Mouse (Mus musculus) urinary bladder, adult 2 months (tissue): ENCODE data around the gene Iqce. TPM values are rescaled to one million over a fixed set of nuclear protein-coding genes. Genes with fewer than 3 reads are reported as not detected.

Experiments
- DNase-seq: peaks from one replicate; pipeline ENCODE4 v3.0.0; 2022; ENCODE audit warnings: low spot score
- polyA plus RNA-seq: library from polyadenylated mRNA; depleted of rRNA; stranded (reverse); fragments of >200 nt; gene quantifications from 2 replicates; pipeline ENCODE4 v1.2.3, GENCODE M21; 2012

The Iqce gene
- polyA plus RNA-seq, 1 experiment = 21.0 TPM

DNA sequence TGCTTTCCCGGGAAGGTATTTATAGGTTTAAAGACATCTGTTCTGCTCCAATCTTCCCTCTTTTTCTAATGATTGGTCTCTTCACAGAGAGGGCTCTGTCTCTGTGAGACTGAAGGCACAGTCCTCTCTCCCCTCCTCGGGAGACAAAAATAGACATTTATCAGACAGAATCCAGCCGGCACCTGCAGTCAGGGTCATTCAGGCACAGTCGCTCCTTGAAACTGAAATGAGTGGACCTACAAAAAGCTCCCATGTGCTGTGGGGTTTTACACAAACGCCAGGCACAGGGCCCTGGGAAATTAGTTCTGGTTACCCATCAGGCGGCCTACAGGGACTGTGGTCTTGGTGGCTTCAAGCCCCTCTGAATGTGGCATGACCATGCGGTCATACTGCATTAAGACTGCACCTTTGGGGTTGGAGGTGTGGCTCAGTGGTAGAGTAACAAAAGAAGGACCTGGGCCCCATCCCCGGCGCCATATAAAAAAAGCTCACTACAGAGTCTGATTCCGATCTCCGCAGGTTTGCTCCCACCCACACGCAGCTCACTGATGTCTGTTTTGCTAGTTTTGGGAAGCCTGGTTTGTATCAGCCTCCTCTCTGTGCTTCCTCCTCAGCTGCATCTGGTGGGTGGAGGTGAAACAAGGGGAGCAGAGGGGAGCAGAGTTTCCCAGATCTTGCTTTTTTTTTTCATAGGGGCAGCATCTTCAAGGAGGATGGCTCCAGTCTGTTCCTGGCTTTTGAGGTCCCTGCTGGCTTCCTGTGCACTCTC is 40.1 kb downstream of the Iqce start:
- no peak for DNase-seq

DNA sequence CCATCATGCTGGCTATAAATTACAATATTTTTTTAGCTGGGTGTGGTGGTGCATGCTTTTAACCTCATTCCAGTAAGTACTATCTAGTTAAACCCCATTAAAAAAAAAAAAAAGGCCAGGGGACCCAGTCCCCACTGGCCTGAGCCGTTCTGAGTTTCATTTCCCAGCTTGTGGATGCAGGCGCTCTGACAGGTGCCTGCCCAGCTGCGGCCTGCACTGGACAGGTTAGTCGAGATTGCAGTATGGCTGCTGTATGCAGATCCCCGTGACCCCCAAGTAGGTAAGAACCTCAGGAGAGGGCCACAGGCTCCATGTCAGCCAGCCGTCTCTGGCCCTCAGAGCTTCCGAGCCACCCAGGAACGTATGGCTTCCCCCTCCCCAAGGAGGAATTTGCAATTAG is 40.8 kb downstream of the Iqce start:
- DNase-seq = no peak

DNA sequence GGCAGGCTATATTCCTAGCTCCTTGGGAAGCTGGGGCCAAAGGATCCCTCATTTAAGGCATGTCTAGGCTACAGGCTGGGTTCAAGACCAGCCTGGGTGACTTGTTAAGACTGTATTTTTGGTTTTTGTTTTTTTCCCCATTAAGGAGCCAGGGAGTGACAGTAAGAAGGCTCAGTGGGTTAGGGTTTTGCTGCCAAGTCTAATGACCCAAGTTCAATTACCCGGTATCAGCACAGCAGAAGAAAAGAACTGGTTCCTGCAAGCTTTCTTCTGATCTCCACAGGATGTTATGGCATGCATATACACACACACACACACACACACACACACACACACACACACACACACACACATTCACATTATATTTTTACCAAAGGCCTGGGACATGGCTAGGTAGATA is 41.8 kb downstream of the Iqce start:
- DNase-seq = no peak

DNA sequence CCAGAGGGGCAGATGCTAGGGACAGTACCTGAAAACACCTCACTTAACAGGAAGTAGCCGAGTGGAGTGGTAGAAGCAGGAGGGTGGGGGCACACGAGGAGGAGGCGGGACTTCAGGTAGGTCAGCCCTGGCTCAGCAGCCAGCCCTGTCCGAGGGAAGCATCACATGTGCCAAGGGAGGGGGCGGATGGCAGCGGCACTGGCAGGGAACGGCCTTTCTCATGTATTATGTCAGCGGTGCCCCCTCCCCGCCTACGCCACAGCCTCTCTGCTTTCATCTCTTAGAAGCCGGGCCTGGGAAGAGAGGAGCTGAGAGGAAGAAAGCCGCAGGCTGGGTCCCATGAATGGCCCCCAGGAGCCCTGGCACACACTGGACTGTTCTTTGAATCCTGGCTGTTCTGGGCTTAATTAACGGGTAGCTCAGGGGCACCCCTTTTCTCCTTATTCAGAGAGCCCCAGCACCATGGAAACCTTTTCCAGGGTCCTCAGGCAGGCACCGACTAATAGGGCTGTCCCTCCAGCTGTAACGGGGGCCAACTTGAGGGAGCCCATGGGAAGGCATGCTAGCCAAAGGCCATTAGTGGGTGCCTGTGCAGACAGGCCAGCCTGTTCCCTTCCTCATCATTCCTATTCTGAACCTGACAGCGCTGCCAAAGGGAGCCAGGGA is 42.4 kb downstream of the Iqce start:
- DNase-seq = no peak

DNA sequence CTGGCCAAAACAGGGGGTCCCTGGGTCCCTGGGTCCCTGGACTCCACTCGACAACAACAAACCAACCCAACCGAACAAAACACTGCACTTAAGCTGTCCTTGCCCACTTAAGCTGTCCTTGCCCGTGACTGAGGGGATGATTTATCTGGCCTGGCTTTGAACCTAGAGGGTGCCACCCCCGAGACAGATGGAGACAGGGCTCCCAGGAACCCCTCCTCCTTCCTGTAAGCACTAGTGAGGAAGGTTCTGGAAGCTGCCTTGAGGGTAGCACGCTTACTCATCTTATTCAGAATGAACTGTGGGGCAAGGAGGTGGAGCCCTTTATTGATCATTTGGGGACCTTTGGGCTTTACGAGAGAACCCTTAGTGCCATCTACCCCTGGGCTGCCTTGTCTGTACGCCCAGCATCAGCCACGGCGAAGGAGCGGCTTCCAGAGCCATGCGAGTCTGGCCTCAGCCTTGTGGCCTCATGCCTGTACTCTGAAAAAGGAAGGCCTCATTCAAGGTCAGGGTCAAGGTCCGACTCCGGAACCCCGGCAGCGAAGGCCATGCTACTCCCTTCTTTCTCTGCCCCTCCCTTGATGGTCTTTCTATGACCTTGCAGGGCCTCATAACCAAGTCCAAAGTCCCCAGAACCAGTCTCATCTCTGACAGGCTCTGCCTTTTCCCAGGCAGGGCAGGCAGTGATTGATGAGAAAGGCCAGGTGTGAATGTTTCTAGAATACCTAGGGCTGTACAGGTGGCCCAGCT is 47.9 kb downstream of the Iqce start:
- no peak for DNase-seq

DNA sequence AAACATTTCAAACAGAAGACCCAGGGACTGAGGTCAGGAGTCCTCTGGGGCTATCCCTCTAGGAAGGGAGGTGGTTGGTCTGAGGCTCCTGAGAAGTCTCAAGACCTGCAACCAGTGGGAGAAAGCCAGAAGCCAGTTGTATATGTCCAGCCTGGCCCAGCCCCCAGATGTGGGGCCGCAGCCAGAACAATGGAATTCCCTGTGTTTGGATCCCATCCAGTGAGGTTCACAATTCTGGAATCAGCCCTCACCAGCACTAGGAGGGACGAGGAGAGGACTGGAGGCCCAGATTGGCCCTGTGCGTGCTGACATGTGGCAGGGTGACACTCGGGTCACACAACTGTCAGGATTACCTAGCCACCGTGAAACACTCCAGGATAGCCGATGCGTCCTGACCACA is 49.6 kb downstream of the Iqce start:
- no peak for DNase-seq

DNA sequence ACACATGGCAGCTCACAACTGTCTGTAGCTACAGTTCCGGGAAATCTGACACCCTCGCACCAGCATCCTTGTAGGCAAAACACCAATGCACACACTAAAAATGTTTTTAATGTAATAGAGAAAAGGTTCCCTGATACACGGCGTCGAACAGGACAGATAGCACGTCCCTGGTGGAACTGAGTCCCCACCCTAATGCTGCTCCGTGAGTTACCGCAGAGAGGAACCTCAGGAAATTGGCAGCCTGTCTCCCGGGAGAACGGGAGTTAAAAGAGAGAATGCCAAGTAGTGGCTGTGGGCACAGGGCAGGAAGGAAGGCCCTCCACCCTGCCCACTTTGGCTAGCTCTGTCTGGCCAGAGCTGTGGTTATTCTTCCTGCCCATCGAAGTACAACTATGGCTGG is 50.9 kb downstream of the Iqce start:
- no peak for DNase-seq

DNA sequence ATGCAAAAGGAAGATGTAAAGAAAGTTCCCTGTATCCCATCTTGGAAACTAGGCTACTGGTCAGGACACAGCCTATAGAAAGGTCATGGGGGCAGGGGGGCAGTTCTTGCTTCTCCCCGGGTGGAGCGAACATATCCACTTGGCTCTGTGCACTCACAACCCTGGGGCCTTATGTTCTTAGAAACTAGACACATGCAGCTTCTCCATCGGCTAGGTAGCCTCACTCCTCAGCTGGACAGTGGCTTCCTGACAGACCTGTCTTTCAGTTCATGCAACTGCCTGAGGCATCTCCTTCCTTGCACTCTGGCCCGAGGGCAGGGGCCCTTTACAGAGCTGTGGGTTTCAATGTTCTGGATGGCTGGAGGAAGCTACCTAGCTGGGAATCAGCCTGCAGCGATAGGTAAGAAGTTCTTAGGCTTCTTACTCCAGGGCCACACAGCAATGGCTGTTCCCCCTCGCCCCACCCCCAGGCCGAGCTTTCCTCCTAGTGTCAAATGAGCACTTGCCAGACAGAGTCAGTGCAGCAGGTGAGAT is 52.2 kb downstream of the Iqce start:
- DNase-seq = no peak

DNA sequence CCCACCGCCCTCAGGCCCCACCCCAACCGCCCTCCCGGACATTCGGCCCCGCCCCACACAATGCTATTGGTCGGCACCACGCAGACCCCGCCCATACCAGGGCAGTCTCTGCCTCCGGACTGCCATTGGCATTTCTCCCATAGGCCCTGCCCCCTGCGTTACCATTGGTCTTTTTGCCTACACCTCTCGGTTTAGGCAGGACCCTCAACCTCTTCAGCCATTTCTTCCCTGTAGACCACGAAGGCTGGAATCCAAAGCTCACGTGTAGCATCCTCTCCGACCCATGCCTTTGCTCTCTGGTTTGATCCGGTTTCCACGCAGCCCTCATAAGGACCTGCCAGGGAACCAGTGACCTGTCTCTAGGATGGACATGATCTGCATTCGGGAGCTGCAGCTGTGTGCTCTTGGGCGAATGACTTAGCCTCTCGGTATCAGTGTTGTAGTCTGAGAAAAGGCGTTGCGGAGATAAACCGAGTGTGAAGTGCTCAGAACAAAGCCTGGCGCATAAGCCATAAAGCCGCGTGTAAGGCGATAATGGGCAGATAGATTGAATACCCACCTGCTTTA is 53.0 kb downstream of the Iqce start:
- no peak for DNase-seq

DNA sequence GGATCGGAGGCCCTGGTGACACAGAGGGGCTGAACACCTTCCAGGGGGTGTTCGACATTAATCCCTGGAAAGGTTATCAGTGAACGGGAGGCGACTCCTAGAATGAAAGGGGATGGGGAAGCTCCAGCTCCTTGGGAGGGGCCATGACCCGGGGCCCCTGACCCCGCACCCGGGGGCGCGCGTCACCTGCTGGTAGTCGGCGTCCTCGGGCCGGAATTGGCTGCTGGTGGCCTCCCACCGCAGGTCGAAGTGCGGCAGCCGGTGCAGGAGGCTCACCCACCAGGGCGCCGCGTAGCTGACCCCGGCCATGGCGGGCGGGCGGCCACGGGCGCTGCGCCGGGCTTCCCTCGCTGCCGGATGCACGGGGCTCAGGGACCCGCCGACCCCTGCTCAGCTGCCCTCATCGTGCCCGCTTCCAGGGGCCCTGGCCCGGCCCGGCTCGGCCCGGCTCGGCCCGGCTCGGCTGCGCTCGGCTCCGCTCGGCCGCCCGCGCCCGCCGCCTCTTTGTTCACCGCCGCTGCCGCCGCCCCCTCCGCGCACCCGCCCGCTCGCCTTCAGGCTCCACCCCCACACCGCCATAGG is 53.6 kb downstream of the Iqce start, which contains the start of gene Ttyh3:
TSS of gene Ttyh3 (minus strand) at position 513 of the 582 bp plus-strand sequence.
- DNase-seq = peak; percentile 84

DNA sequence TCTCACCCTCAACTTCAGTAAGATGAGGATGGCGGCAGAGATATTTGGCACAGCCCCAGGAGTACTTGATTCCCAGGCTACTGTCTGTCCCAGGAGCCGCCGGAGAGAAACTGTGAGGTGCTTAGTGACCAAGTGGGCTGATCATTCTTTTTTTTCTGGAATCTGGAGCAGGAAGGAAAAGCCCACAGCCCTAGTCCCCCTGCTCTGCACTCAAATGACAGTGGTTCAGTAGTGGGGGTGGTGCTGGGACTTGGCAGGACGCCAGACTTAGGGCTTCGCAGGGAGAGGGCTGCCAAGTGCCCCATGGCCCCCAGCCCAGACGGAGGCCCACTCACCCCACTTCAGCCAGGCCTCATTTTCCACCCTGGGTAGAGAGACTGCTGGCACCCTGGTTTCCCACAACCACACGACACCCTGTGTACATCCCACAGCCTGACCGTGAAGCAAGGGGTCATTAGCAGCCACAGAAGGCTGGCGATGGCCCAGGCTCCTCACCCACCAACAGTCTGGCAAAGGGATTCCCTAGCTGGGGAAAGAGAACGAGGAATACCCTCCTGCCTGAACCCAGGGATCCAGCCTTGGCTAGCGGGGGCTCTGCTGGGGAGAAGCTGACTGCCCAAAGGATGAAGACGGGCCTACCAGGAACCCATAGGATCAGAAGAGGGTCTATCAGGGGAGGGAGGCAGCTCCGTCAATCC is 54.2 kb downstream of the Iqce start:
- DNase-seq = peak; percentile 36

DNA sequence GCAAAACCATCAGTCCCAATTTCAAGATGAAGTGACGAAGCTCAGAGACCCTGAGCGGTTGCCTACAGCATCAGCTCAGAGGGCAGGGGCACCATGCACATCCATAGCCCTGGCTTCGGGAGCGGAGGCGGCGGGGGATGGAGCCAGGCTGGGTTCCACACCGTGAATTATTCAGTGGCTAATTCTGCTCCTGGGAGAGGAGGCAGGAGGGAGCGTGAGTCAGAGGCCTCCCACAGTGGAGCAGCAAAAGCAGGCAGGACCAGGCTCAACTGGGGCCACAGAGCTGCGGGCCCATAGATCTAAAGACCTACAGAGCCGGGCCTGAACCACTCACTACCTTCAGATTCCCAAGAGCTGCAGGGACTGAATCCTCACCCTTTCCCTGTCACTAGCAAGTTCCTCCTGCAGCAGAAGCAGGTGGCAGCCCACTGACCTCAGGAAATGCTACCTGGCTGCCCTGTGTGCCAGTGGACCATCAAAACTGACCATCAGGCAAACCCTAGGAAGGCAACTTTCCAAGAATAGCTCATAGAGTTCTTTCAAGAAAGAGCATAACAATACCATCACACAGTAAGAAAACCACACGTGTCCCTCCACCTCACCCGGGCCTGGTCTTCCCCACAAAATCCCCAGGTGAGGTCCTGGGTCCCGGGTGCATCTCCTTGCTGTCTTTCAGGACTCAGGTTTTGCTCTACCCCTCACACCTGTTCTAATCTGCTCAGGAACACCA is 55.0 kb downstream of the Iqce start:
- DNase-seq = no peak

DNA sequence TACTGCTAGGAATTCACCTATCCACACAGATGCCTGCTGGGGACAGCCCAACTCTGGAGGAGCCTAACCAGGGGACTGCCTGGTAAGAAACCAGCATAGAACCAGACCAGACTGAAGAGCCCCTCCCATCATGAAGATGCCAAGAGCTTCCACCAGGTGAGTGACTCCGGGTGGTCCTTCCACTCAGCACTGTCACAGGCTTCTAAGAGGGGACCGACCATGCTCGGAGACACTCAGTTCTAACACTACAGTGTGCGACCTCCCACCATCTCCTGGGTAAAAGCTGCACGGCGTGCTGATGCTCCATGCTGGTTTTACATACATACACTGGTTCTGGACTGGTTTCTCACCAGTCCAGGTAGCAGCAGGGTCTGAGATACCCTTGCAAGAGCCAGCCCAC is 56.0 kb downstream of the Iqce start:
- DNase-seq = no peak

DNA sequence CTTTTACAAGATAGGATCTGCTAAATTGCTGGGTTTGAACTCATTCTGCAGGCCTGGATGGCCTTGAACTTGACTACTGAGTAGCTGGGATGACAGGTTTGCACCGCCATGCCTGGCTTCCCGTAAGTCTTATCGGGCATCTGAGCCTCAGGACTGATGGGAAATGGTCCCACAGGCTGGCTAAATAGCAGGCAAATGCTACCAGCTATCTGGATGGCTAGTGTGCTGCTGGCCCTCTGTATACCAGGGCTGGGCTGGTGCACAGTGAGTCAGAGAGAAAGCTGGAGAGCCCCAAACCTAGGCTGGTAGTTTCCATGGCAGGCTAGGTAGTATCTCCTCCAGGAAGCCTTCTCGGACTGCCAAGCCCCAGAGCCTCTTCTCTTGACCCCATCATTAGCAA is 56.7 kb downstream of the Iqce start:
- no peak for DNase-seq

DNA sequence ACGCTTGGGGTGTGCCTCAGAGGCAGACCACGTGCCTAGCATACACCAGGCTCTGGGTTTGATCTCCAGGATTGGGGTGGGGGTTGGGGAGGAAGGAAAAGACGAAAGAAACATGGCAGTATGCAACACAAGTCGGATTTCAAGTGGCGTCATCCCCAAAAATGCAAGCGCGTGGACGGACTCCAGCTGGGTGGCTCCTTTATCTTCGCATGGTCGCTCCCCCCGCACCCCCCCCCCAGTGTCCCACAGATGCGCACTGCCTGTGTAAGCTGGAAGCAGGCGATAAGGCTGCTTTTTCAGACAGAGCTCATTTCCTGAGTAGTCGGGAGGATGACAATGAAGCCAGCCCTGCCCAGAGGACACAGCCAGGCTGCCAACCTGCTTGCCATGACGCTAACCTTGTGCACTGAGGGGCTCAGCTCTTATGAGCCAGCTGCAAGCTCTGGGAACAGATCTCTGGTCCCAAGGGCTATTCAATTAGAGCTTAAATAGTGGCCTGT is 57.4 kb downstream of the Iqce start:
- no peak for DNase-seq

DNA sequence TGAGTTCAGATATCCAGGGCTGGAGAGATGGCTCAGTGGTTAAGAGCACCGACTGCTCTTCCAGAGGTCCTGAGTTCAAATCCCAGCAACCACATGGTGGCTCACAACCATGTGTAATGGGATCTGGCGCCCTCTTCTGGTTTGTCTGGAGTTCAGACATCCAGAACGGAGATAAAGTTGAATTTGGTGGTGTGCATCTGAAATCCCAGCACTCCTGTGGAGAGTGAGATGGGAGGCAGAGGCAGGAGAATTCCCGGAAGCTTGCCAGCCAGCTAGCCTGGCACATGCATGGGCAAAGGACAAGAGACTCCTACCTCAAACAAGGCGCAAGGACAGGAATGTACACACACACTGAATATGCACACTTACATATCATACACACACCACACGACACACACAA is 57.9 kb downstream of the Iqce start:
- no peak for DNase-seq

DNA sequence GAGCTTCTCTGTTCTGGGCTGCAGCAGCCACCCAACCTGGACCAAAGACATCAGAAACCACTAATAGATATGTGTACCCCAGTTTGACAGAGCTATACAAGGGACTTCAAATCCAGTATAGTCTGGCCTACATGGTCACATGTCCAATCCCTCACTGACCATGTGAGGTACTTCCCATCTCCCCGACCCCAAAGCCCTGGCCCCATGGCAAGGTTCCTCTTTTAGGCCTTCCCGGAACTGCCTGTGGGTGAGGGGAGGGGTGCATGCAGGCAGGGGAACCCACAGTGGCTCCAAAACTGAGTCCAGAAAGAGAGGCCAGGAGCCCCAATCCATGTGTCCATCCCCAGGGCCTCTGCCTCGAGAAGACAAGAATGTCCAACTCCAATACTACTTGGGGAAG is 60.1 kb downstream of the Iqce start:
- no peak for DNase-seq

DNA sequence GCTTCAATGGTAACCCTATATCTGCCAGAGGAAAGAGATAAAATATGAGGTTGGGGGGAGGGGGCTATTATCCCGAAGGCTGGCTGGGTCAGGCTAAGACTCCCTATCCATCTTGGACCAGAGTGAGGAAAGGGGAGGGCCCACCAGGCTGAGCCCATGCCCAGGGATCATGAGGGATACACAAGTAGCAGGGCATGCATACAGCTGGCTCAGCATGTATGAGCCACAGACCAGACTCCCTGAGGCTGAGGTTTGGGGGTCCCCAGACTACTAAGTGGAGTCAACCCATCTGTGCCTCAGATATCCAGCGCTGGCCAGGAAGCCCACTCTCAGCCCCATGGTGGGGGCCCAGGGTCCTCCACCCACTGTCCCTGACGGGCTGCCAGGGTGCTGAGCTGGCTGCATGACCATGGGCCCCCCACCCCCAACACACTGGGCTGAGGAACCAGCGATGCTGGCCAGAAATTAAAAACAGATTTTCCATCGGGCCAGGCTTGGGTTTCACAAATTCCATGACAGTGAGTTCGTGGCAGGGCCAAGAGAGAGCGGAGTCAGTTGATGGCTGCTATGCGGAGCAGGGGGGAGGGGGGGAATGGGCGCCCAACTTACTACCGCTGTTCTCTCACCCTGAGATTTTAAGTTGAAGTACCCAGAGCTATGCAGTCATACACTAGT is 60.8 kb downstream of the Iqce start:
- no peak for DNase-seq

DNA sequence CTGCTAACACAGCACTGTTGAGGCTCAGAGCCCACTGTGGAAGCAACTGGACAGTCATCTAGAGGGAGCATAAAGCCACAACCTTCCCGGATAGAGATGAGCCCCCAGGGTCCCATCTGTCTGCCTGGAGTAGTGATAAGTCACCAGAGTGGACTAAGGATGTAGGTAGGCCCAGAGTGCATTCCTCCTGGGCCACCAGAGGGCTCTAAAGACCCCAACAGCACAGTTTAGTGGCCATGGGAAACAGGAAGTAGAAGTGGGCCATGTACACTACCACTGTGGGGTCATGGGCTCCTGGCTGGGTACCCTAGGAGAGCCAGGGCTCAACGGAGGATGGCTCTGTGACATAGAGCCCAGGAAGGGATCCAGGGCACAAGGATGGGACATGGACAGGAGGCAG is 61.4 kb downstream of the Iqce start:
- no peak for DNase-seq

DNA sequence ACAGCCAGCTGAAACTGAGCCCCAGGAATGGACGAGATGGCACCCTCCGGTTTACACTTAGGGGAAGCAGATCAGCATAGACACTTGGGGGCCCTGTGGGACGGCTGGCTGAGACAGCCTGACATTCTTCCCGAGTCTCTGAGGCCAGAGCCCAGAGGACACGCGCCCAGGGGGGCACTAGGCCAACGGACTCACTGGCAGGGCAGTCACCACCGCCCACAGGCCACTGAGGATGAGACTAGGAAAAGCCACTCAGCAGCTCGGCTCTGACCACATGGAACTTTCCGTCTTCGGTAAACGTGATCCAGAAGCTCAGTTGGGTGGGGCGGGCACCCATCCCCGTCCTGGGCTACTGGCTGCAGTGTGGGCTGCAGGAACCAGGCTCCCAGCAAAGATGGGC is 62.3 kb downstream of the Iqce start:
- no peak for DNase-seq
